Mouse (Mus musculus) hindbrain, embryonic 14.5 days (tissue): ENCODE data around the gene Serp2. TPM values are rescaled to one million over a fixed set of nuclear protein-coding genes. Genes with fewer than 3 reads are reported as not detected.
"Not testable (repeated sequence)": the region's sequence is repeated elsewhere in the genome, so short reads cannot be mapped to it uniquely, and the experiment has no call there.

Source experiments
- ATAC-seq: fragments of 200-750 bp; cut with Nextera tagmentation; 2 replicates; pipeline ENCODE4 v1.8.0; 2017; ENCODE audit warnings: moderate number of reproducible peaks, mild to moderate bottlenecking, moderate TSS enrichment, moderate library complexity; ENCODE audit not compliant: low FRiP score
- DNase-seq: peaks from one replicate; pipeline ENCODE4 v3.0.0-alpha.2; 2015; ENCODE audit warnings: low spot score
- H3K27ac ChIP-seq: fragments of 300-500 bp; sonication (generic); 2 replicates; pipeline ENCODE4 v1.5.1; 2014; ENCODE audit warnings: mild to moderate bottlenecking, moderate library complexity
- H3K27me3 ChIP-seq: fragments of 300-500 bp; sonication (generic); 2 replicates; pipeline ENCODE4 v1.6.1; 2014; ENCODE audit warnings: mild to moderate bottlenecking, low read length, mixed read lengths; ENCODE audit not compliant: control insufficient read depth, insufficient read depth
- H3K36me3 ChIP-seq: fragments of 300-500 bp; sonication (generic); replicated peaks from 2 replicates; pipeline ENCODE4 v1.6.1; 2014; ENCODE audit not compliant: control insufficient read depth, insufficient read depth
- H3K4me1 ChIP-seq: fragments of 300-500 bp; sonication (generic); replicated peaks from 2 replicates; pipeline ENCODE4 v1.6.1; 2014; ENCODE audit warnings: antibody characterized with exemption, low read length, mixed read lengths; ENCODE audit not compliant: control insufficient read depth, insufficient read depth
- H3K4me2 ChIP-seq: fragments of 300-500 bp; sonication (generic); replicated peaks from 2 replicates; pipeline ENCODE4 v1.6.1; 2014; ENCODE audit warnings: mild to moderate bottlenecking, moderate library complexity
- H3K4me3 ChIP-seq: fragments of 300-500 bp; sonication (generic); replicated peaks from 2 replicates; pipeline ENCODE4 v1.5.1; 2014; ENCODE audit warnings: mild to moderate bottlenecking, low read length
- H3K9ac ChIP-seq: fragments of 300-500 bp; sonication (generic); 2 replicates; pipeline ENCODE4 v1.6.1; 2014
- H3K9me3 ChIP-seq: fragments of 300-500 bp; sonication (generic); 2 replicates; pipeline ENCODE4 v1.6.1; 2016; ENCODE audit warnings: low read length; ENCODE audit not compliant: control insufficient read depth
- WGBS: fragments of 180-500 bp; shearing (Covaris S2); extraction: QIAGEN DNeasy Blood & Tissue Kit; methylation state at CpG from one replicate; pipeline ENCODE4 v1.1.7; 2014; 5-methylcytosine and 5-hydroxymethylcytosine counted together
- polyA plus RNA-seq: library from polyadenylated mRNA; unstranded; fragments of >200 nt; fragmentation: Nextera tagmentation; extraction: Ambion mirVana; gene quantifications from 2 replicates; pipeline ENCODE4 v1.2.1, GENCODE M21; 2014

Serp2 gene
- polyA plus RNA-seq, 1 experiment from 2014 or later, result 217 TPM

DNA sequence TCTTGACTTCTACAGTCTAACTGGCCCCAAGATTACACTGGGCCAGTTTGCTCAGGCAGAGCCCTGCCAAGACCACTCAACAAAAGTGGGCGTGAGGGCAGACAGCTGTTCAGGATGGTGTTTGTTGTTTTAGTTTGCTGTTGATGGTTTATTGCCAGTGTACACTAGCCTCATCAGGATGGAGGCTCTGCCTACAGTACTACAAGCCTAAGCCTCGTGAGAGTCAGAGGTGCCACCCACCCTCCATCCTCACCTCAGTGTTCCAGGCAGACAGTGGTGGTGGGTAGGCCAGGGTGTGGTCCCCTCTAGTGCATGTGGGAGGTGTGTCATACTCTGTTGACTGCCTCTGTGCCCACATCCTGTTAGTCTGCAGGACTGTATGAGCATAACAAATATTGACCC is 23.0 kb upstream of the Serp2 start:
- WGBS, result 85% methylated on average over 2 of the region's 2 CpGs
- no peak overlapping the region for H3K4me2 ChIP-seq
- ATAC-seq (no peak), DNase-seq (no peak)
- no peaks in the 10 kb centered on the region for H3K36me3 ChIP-seq
- H3K9me3 ChIP-seq, result no peaks in the 10 kb centered on the region
- no peaks in the 10 kb centered on the region for H3K27me3 ChIP-seq
- H3K27ac ChIP-seq, result no peak overlapping the region
- no peak overlapping the region for H3K4me3 ChIP-seq
- H3K4me1 ChIP-seq, result no peaks in the 10 kb centered on the region
- H3K9ac ChIP-seq, result no peak overlapping the region

DNA sequence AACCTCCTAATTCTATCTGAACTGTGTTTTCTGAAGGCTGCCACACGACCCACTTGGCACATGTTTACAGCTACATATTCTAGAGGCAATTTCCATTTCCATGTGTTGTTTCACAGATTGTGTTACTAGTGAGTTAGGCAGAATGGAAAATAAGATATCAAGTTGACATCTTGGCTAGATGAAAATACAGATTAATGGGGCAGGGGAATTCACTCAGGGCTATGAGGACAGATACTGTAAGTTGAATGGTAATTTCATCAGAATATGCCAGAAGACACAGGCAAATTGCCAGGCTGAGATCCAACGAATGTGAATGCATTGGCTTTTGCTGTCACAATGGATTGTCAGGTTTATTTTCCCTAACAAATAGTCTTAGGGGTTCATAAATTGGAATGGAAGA is 21.2 kb upstream of the Serp2 start:
- WGBS, result 52% methylated on average over 2 of the region's 2 CpGs
- Histone ChIP-seq H3K36me3 (no peaks in the 10 kb centered on the region), H3K9me3 (no peaks in the 10 kb centered on the region), H3K4me1 (no peaks in the 10 kb centered on the region), H3K4me3 (no peak overlapping the region), H3K27ac (no peak overlapping the region), H3K9ac (no peak overlapping the region), H3K27me3 (no peaks in the 10 kb centered on the region), H3K4me2 (no peak overlapping the region)
- ATAC-seq (no peak), DNase-seq (no peak)

DNA sequence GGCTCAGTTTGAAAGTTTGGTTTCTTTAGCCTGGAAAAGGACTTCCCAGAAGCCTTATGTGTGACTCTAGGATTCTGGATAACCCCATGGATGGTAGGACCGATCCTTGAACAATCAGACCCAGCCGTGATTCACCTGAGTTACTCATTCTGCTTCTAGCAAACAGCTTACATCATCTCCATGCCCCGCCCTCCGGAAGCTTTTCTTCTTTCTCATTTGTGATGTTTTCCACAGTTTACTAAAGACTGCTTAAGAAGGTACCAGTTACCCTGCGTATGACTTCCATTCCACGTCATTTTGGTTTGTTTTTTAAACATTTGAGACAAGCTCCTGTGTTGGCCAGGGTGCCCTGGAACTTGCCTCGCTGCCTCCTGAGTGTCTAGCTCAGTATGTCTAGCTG is 13.6 kb upstream of the Serp2 start:
- no peak overlapping the region for H3K27ac ChIP-seq

DNA sequence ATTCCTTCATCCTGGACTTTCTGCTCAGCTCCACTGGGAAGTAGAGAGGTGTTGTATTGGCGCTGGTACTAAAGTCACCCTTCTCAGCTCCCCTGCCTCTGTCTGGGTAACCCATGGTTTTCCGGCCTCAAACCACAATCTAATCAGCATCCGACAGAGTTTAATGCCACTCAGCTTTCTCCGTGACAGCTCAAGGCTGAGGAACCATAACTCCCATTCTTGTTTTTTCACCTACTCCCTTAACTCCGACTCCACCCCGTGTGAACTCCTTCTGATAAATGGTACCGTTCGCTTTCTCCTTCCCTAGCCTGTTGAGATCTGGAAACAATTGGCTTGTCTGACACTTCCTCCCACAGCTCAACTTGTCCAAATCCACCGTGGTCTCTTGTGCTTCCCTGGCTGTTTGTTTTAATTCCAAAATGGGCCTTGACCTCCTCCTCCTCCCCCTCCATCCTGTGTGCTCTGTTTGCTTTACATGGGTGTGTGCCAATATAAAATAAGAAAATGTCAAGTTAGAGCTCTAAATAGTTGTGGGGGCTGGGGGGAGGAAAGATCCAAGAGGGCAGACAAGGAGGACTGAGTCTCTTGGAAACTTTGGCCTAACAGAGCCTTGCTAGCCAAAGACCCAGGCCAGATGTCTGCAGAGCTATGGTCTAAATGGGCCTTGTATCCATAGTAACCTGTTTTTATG is 12.7 kb upstream of the Serp2 start:
- Histone ChIP-seq H3K9ac (no peak overlapping the region), H3K27me3 (no peaks in the 10 kb centered on the region), H3K4me3 (no peak overlapping the region), H3K4me1 (no peaks in the 10 kb centered on the region), H3K9me3 (no peaks in the 10 kb centered on the region), H3K4me2 (no peak overlapping the region), H3K36me3 (no peaks in the 10 kb centered on the region), H3K27ac (no peak overlapping the region)
- 67% methylated on average over 9 of the region's 9 CpGs for WGBS
- ATAC-seq (no peak), DNase-seq (no peak)

More for the DNA sequence above, 13.6 kb upstream of the Serp2 start:
- Histone ChIP-seq H3K9me3 (no peaks in the 10 kb centered on the region), H3K27me3 (no peaks in the 10 kb centered on the region), H3K4me2 (no peak overlapping the region), H3K9ac (no peak overlapping the region), H3K4me3 (no peak overlapping the region), H3K4me1 (no peaks in the 10 kb centered on the region), H3K36me3 (no peaks in the 10 kb centered on the region)
- ATAC-seq, result no peak
- 90% methylated on average over 7 of the region's 7 CpGs for WGBS
- DNase-seq, result no peak

DNA sequence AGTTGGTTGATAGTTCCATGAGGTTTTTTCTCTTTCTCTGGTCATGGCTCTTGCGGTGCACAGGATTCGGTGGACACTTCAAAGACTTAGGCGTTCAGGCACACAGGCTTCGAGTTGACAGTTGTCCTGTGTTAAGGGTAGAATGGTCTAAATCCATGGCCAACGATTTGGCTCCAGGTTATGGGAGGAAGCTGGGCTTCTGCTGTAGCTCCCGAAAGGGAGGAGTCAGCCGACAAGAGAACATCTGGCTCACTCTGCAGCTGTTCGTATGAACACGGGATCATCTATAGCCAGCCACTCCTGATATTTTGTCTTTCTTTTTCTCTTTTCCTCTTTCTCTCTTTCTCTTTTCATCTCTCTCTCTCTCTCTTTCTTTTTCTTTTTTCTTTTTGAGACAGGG is 11.9 kb upstream of the Serp2 start:
- H3K27ac ChIP-seq, result no peak overlapping the region
- H3K27me3 ChIP-seq, result no peaks in the 10 kb centered on the region
- no peak overlapping the region for H3K9ac ChIP-seq
- ATAC-seq, result no peak
- H3K9me3 ChIP-seq, result no peaks in the 10 kb centered on the region
- H3K36me3 ChIP-seq, result no peaks in the 10 kb centered on the region
- no peak for DNase-seq
- no peak overlapping the region for H3K4me2 ChIP-seq
- 85% methylated on average over 9 of the region's 9 CpGs for WGBS
- H3K4me3 ChIP-seq, result no peak overlapping the region
- no peaks in the 10 kb centered on the region for H3K4me1 ChIP-seq

DNA sequence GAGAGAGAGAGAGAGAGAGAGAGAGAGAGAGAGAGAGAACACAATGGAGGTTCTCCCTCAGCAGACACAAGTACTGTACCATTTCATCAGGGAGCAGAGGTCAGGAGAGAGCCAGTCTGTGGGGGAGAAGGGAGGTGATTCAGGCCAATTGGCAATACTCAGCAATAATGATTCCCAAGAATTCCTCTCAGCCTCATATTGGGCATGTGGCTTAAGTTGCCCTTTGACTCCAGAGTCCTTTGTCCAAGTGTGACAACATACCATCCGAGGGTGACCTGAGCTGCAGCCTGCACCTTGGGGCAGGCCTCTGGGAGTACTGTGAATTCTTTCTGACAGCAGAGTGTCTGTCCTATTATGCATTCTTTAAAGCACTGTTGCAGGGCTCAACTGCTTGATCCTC is 10.6 kb upstream of the Serp2 start:
- Histone ChIP-seq H3K9ac (no peak overlapping the region), H3K36me3 (no peaks in the 10 kb centered on the region), H3K4me2 (no peak overlapping the region), H3K27ac (no peak overlapping the region), H3K27me3 (no peaks in the 10 kb centered on the region), H3K4me1 (no peaks in the 10 kb centered on the region), H3K9me3 (no peaks in the 10 kb centered on the region), H3K4me3 (no peak overlapping the region)
- DNase-seq (no peak), ATAC-seq (no peak)
- WGBS, result 43% methylated on average over 1 of the region's 1 CpGs

DNA sequence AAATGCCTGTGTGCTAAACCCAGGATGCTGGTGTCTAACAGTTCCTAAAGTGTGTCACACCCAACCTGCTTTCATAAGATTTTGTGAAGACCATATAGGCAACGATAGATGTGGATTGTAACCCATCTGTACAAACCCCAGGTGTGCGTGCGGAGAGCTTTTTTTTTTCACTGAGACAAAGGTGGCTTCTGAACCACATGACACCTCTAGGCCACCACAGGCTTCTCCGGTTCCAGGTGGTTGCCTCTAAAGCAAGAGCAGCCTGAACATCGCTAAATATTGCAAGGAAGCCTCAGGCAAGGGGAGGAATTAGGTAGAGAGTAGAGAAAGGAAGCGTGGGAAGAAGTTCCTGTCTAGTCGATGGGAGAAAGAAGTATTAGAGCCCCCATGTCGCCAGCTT is 10.0 kb upstream of the Serp2 start:
- no peak overlapping the region for H3K4me2 ChIP-seq
- no peaks in the 10 kb centered on the region for H3K36me3 ChIP-seq
- no peaks in the 10 kb centered on the region for H3K9me3 ChIP-seq
- no peaks in the 10 kb centered on the region for H3K27me3 ChIP-seq
- no peak overlapping the region for H3K9ac ChIP-seq
- H3K4me3 ChIP-seq, result no peak overlapping the region
- no peak overlapping the region for H3K27ac ChIP-seq
- DNase-seq, result no peak
- WGBS, result 90% methylated on average over 8 of the region's 8 CpGs
- no peak for ATAC-seq
- H3K4me1 ChIP-seq, result no peaks in the 10 kb centered on the region

DNA sequence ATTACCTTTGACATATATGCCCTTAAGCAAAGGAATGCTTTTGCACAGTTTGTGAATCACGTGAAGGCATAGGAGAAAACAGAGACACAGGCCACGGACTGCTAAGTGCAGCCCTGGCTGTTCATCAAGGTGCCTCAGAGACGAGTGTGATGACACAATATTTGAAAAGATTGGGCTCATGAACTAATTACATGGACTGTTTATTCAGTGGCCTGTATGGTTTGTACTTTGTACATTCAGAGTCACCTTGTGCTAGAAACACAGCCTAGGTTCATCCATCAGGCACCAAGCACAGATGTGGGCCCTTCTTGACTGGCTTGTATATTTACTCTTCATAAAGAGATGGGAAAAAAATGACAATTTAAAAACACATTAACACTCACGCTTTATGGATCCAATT is 9.5 kb upstream of the Serp2 start:
- WGBS, result 81% methylated on average over 4 of the region's 4 CpGs
- H3K36me3 ChIP-seq, result no peaks in the 10 kb centered on the region
- H3K4me1 ChIP-seq, result no peaks in the 10 kb centered on the region
- no peak overlapping the region for H3K4me3 ChIP-seq
- ATAC-seq (no peak), DNase-seq (no peak)
- no peak overlapping the region for H3K4me2 ChIP-seq
- H3K27ac ChIP-seq, result no peak overlapping the region
- no peaks in the 10 kb centered on the region for H3K9me3 ChIP-seq
- H3K27me3 ChIP-seq, result no peaks in the 10 kb centered on the region
- H3K9ac ChIP-seq, result no peak overlapping the region

DNA sequence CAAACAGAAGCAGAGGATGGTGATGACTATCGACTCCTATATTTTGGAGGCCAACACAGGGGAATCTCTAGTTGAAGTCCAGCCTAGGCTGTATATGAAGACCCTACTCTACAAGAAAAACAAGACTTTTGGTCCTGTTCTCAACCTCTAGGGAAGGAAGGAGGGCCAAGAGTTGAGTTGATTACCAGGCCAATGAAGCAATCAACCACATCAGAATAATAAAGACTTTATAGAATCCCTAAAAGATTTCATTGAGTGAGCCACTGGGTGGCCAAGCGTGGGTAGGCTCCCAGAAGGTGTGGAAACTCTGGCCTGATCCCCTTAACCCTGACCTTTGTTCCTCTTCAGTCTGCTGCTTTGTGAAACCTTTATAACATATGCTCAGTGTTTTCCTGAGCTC is 2.5 kb upstream of the Serp2 start:
- Histone ChIP-seq H3K27ac (no peak overlapping the region), H3K4me2 (no peak overlapping the region), H3K9ac (no peak overlapping the region), H3K36me3 (no peaks in the 10 kb centered on the region), H3K4me1 (peaks cover 12% of the 10 kb centered on the region), H3K27me3 (no peaks in the 10 kb centered on the region), H3K9me3 (no peaks in the 10 kb centered on the region), H3K4me3 (no peak overlapping the region)
- ATAC-seq (no peak), DNase-seq (no peak)
- WGBS, result 91% methylated on average over 2 of the region's 2 CpGs

DNA sequence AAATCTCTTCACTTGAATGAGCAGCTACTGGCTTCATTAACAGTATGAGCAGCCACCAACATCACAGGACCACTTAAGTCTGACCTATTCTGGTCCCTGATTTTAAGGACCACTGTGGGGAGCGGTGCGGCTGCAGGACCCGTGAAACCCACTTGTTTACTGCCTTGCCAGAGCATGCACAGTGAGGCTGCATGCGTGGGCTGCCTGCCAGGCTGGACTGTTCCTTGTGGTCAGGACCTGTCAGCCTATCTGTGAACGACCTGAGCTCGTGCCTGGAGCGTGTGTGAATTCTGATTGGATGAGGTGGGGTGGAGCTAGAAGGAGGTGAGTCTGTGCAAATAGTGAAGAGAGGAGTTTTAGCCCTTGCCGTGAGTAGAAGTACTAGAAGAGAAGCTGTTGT is 1.5 kb upstream of the Serp2 start:
- 66% methylated on average over 8 of the region's 8 CpGs for WGBS
- not testable (repeated sequence) for H3K4me2 ChIP-seq, H3K4me3 ChIP-seq, H3K27ac ChIP-seq, H3K27me3 ChIP-seq, H3K9me3 ChIP-seq, H3K9ac ChIP-seq, H3K36me3 ChIP-seq, ATAC-seq, DNase-seq
- peaks cover 20% of the 10 kb centered on the region for H3K4me1 ChIP-seq
